Mouse (Mus musculus) midbrain, embryonic 12.5 days (tissue): Measurements from ENCODE around the gene Gm4969. TPM values are rescaled to one million over a fixed set of nuclear protein-coding genes. Genes with fewer than 3 reads are reported as not detected.
"Not testable (repeated sequence)": the region's sequence is repeated elsewhere in the genome, so short reads cannot be mapped to it uniquely, and the experiment has no call there.

Experiments
- ATAC-seq: fragments of 200-750 bp; cut with Nextera tagmentation; 2 replicates; pipeline ENCODE4 v1.8.0; 2017; ENCODE audit warnings: low read depth, moderate TSS enrichment, moderate library complexity; ENCODE audit not compliant: low FRiP score
- H3K27ac ChIP-seq: fragments of 300-500 bp; sonication (generic); replicated peaks from 2 replicates; pipeline ENCODE4 v1.5.1; 2016; ENCODE audit warnings: mild to moderate bottlenecking
- H3K27me3 ChIP-seq: fragments of 300-500 bp; sonication (generic); 2 replicates; pipeline ENCODE4 v1.6.1; 2016; ENCODE audit warnings: mild to moderate bottlenecking
- H3K36me3 ChIP-seq: fragments of 300-500 bp; sonication (generic); 2 replicates; pipeline ENCODE4 v1.6.1; 2016
- H3K4me1 ChIP-seq: fragments of 300-500 bp; sonication (generic); 2 replicates; pipeline ENCODE4 v1.6.1; 2016
- H3K4me2 ChIP-seq: fragments of 300-500 bp; sonication (generic); replicated peaks from 2 replicates; pipeline ENCODE4 v1.6.1; 2016; ENCODE audit warnings: mild to moderate bottlenecking, moderate library complexity
- H3K4me3 ChIP-seq: fragments of 300-500 bp; sonication (generic); 2 replicates; pipeline ENCODE4 v1.5.1; 2016; ENCODE audit warnings: mild to moderate bottlenecking
- H3K9ac ChIP-seq: fragments of 300-500 bp; sonication (generic); replicated peaks from 2 replicates; pipeline ENCODE4 v1.6.1; 2016; ENCODE audit warnings: mild to moderate bottlenecking, moderate library complexity
- H3K9me3 ChIP-seq: fragments of 300-500 bp; sonication (generic); 2 replicates; pipeline ENCODE4 v1.6.1; 2016; ENCODE audit warnings: mild to moderate bottlenecking
- WGBS: fragments of 180-500 bp; shearing (Covaris S2); methylation state at CpG from one replicate; pipeline ENCODE4 v1.1.7; 2016; 5-methylcytosine and 5-hydroxymethylcytosine counted together
- polyA plus RNA-seq: library from polyadenylated mRNA; unstranded; fragments of >200 nt; fragmentation: Nextera tagmentation; extraction: Ambion mirVana; gene quantifications from 2 replicates; pipeline ENCODE4 v1.2.1, GENCODE M21; 2016

Gene Gm4969
- polyA plus RNA-seq, 1 experiment from 2014 or later, result 1.3 TPM

GRCm38 (mm10) chr7:19155825-19156475 is 37.8 kb upstream of the Gm4969 start:
- no peak overlapping the region for H3K9ac ChIP-seq
- no peak for ATAC-seq
- H3K27ac ChIP-seq, result no peak overlapping the region
- peaks cover 26% of the 10 kb centered on the region for H3K4me1 ChIP-seq
- no peak overlapping the region for H3K4me3 ChIP-seq
- H3K9me3 ChIP-seq, result no peaks in the 10 kb centered on the region
- H3K36me3 ChIP-seq, result peaks cover 30% of the 10 kb centered on the region
- 60% methylated on average over 13 of the region's 13 CpGs for WGBS
- peaks cover 25% of the 10 kb centered on the region for H3K27me3 ChIP-seq
- no peak overlapping the region for H3K4me2 ChIP-seq

DNA sequence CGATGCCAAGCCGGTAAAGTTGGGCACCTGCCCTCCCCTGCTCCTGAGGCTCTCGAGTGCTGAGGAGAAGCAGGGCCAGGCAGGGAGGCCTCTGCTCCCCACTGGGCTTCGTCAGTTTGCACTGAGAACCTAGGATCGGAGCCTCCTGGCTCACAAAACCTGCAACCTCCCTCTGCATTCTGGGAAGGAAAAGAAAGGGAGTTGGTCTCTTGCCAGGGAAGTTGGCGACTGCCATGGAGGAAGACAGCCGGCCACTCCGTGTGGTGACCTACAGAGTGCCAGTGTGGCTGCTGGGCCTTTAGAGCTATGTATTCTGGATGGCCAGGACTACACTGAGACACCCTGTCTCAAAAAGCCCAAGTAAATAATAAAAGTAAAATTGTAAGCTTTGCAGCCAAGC is 36.6 kb upstream of the Gm4969 start:
- ATAC-seq, result no peak
- Histone ChIP-seq H3K4me1 (peaks cover 27% of the 10 kb centered on the region), H3K9me3 (no peaks in the 10 kb centered on the region), H3K36me3 (peaks cover 30% of the 10 kb centered on the region), H3K27me3 (peaks cover 14% of the 10 kb centered on the region), H3K4me2 (no peak overlapping the region), H3K4me3 (no peak overlapping the region), H3K27ac (no peak overlapping the region), H3K9ac (no peak overlapping the region)
- WGBS, result 84% methylated on average over 8 of the region's 8 CpGs

DNA sequence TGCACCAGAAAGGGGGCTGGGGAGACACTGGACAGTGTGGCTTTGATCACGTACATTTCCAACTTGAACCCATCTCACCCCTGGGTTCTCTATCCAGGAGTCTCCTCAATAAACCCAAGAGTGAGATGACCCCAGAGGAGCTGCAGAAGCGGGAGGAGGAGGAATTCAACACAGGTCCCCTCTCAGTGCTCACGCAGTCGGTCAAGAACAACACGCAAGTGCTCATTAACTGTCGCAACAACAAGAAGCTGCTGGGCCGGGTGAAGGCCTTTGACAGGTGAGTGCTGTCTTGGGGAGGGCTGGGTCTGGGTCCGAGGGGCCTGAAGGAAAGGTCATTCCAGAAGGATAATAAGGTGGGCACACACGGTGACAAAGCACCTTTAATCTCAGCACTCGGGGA is 33.0 kb upstream of the Gm4969 start:
- Histone ChIP-seq H3K36me3 (peaks cover 37% of the 10 kb centered on the region), H3K4me1 (peaks cover 28% of the 10 kb centered on the region)
- H3K9ac ChIP-seq, H3K9me3 ChIP-seq, H3K4me2 ChIP-seq, H3K27me3 ChIP-seq, H3K27ac ChIP-seq, H3K4me3 ChIP-seq, ATAC-seq: not testable (repeated sequence)
- WGBS, result 92% methylated on average over 10 of the region's 10 CpGs

- Histone ChIP-seq H3K27me3 (no peaks in the 10 kb centered on the region), H3K9ac (peak within 1 kb of the TSS; percentile 83), H3K4me1 (peaks cover 28% of the 10 kb centered on the region), H3K9me3 (no peaks in the 10 kb centered on the region), H3K36me3 (peaks cover 38% of the 10 kb centered on the region), H3K27ac (peak within 1 kb of the TSS; percentile 84), H3K4me2 (peak within 1 kb of the TSS; percentile 84), H3K4me3 (peak within 1 kb of the TSS; percentile 75)
- under 1% methylated on average over 24 of the region's 24 CpGs for WGBS
- ATAC-seq, result peak; percentile 89
Measured at GRCm38 (mm10) chr7:19149626-19150025, 31.5 kb upstream of the Gm4969 start, which contains the start of gene Snrpd2. Gene Snrpd2 (plus strand): TSS chr7:19149722.

GRCm38 (mm10) chr7:19148875-19149541 is 30.8 kb upstream of the Gm4969 start, which contains the start of gene Qpctl:
Gene Qpctl (minus strand): TSS chr7:19149291.
- Histone ChIP-seq H3K9ac (peak within 1 kb of the TSS; percentile 83), H3K4me3 (peak within 1 kb of the TSS; percentile 75), H3K4me1 (peaks cover 28% of the 10 kb centered on the region), H3K9me3 (no peaks in the 10 kb centered on the region), H3K27ac (peak within 1 kb of the TSS; percentile 84), H3K36me3 (peaks cover 36% of the 10 kb centered on the region), H3K27me3 (no peaks in the 10 kb centered on the region), H3K4me2 (peak within 1 kb of the TSS; percentile 84)
- ATAC-seq, result peak; percentile 97
- WGBS, result under 1% methylated on average over 43 of the region's 43 CpGs

DNA sequence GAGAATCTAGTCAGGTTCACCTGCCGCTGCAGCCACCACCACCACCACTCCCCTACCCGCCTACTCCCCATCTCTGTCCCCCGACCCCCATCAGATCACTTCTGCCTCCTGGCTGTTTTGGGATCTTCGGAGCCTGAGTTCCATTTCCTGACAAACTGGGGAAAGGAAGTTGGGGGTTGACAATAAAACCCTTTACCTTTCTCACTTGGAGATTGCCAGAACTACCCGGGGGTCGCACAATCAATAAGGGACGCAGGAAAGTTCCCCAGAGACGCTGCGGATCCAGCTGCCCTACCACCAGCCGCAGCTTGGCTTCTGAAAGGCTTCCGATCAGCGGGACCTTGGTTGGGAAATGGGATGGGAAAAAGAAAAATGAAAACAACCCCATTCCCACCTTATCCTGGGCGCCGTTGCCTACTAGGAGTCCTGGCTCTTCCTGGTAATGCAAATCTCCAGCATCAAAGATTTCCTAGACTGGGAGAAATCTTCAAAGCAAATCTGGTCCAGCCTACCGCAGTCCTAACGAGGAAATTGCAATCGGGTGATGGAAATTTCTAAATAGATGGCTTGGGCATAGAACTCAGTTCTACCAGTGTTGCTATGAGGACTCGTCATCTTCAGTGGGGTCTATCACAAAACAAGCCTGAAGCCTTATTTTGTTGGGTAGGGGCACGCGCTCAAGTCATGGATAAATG is 30.2 kb upstream of the Gm4969 start:
- WGBS, result 17% methylated on average over 20 of the region's 20 CpGs
- H3K9me3 ChIP-seq, result no peaks in the 10 kb centered on the region
- H3K4me3 ChIP-seq, result peak overlapping the region; percentile 75
- H3K27me3 ChIP-seq, result no peaks in the 10 kb centered on the region
- peak overlapping the region; percentile 71 for H3K9ac ChIP-seq
- peaks cover 29% of the 10 kb centered on the region for H3K36me3 ChIP-seq
- H3K4me2 ChIP-seq, result peak overlapping the region; percentile 84
- H3K27ac ChIP-seq, result peak overlapping the region; percentile 71
- ATAC-seq, result no peak
- H3K4me1 ChIP-seq, result peaks cover 28% of the 10 kb centered on the region

GRCm38 (mm10) chr7:19147497-19148045 is 29.4 kb upstream of the Gm4969 start:
- peak overlapping the region; percentile 84; the same call in 1 of the 2 replicates for H3K4me2 ChIP-seq
- no peak overlapping the region for H3K27ac ChIP-seq
- peaks cover 28% of the 10 kb centered on the region for H3K4me1 ChIP-seq
- 59% methylated on average over 6 of the region's 6 CpGs for WGBS
- no peaks in the 10 kb centered on the region for H3K9me3 ChIP-seq
- H3K36me3 ChIP-seq, result peaks cover 28% of the 10 kb centered on the region
- ATAC-seq, result no peak
- H3K4me3 ChIP-seq, result no peak overlapping the region
- H3K9ac ChIP-seq, result no peak overlapping the region
- H3K27me3 ChIP-seq, result no peaks in the 10 kb centered on the region

DNA sequence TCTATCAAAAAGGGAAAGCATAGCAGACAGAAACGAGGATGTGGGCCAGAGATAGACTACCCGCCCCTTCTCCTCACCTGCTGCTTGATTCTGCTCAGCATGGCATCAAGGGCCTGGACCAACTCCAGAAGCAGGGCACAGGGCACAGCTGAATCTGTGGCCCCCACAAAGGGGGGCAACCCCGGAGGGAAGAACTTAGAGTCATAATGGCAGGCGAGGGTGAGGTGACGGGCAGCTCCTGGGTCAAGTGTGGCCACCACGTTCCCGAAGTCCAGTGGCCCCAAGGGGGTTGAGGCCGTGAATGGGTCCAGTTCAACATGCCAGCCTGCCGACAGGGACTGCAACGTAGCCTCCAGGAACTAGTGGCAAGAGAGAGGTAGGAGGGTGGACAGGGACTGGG is 28.6 kb upstream of the Gm4969 start:
- H3K27me3 ChIP-seq, result no peaks in the 10 kb centered on the region
- peaks cover 21% of the 10 kb centered on the region for H3K36me3 ChIP-seq
- peak overlapping the region; percentile 20; the same call in 1 of the 2 replicates for H3K9ac ChIP-seq
- peaks cover 28% of the 10 kb centered on the region for H3K4me1 ChIP-seq
- no peak overlapping the region for H3K4me2 ChIP-seq
- H3K27ac ChIP-seq, result no peak overlapping the region
- H3K4me3 ChIP-seq, result no peak overlapping the region
- ATAC-seq, result no peak
- 89% methylated on average over 10 of the region's 10 CpGs for WGBS
- H3K9me3 ChIP-seq, result no peaks in the 10 kb centered on the region

- 61% methylated on average over 5 of the region's 5 CpGs for WGBS
- no peak for ATAC-seq
Measured at GRCm38 (mm10) chr7:19137380-19137779, 19.2 kb upstream of the Gm4969 start.

GRCm38 (mm10) chr7:19136673-19137334 is 18.6 kb upstream of the Gm4969 start:
- ATAC-seq, result 0 out of 2 replicates have a peak, but pooled peaks have one; percentile 20

More at GRCm38 (mm10) chr7:19137380-19137779, 19.2 kb upstream of the Gm4969 start:
- Histone ChIP-seq H3K4me2 (no peak overlapping the region), H3K27me3 (no peaks in the 10 kb centered on the region), H3K4me1 (no peaks in the 10 kb centered on the region), H3K9ac (no peak overlapping the region), H3K9me3 (no peaks in the 10 kb centered on the region), H3K36me3 (peaks cover 59% of the 10 kb centered on the region), H3K27ac (no peak overlapping the region), H3K4me3 (no peak overlapping the region)

DNA sequence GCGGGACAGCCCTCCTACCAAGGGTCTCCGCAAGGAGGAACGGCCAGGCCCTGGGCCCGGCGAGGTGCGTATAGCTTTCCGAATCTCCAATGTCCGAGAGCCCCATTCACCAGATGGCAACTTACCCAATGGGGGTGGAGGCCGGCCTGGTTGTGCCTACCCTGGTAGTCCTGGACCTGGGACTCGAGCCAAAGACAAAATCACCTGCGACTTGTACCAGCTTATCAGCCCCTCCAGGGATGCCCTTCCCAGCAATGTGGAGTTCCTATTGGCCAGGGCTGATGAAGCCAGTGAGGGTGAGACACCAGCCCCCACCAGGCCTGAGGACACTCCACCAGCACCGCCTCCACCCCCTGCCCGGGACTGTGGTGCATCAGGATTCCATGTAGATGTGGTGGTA is 18.0 kb upstream of the Gm4969 start:
- Histone ChIP-seq H3K4me3 (no peak overlapping the region), H3K4me1 (peaks cover 4% of the 10 kb centered on the region; the same call in 1 of the 2 replicates), H3K9ac (no peak overlapping the region), H3K27ac (no peak overlapping the region), H3K27me3 (no peaks in the 10 kb centered on the region), H3K9me3 (no peaks in the 10 kb centered on the region), H3K36me3 (peaks cover 52% of the 10 kb centered on the region), H3K4me2 (no peak overlapping the region)
- 96% methylated on average over 13 of the region's 13 CpGs for WGBS
- ATAC-seq, result no peak

More at GRCm38 (mm10) chr7:19136673-19137334, 18.6 kb upstream of the Gm4969 start:
- H3K4me1 ChIP-seq, result peaks cover 3% of the 10 kb centered on the region; the same call in 1 of the 2 replicates
- H3K9me3 ChIP-seq, result no peaks in the 10 kb centered on the region
- no peaks in the 10 kb centered on the region for H3K27me3 ChIP-seq
- H3K9ac ChIP-seq, result no peak overlapping the region
- H3K36me3 ChIP-seq, result peaks cover 58% of the 10 kb centered on the region
- H3K4me2 ChIP-seq, result no peak overlapping the region
- no peak overlapping the region for H3K27ac ChIP-seq
- no peak overlapping the region for H3K4me3 ChIP-seq
- 92% methylated on average over 38 of the region's 38 CpGs for WGBS
